8 mouse cellular contexts compared by ENCODE assay signal in genomic region chr8:119557821-119558602, GRCm38 (mm10). TPM values are rescaled to one million over a fixed set of nuclear protein-coding genes. Genes with fewer than 3 reads are reported as not detected.
A peak's percentile ranks its signal among the peaks of the same experiment; 100 is the strongest.
DNase-seq lines count a peak whose midpoint lies in the region; ATAC-seq and TF ChIP-seq lines count a peak whose summit lies in the region.

No protein-coding gene starts in this region.

- H3K4me1 ChIP-seq in cortical plate, adult 2 months (ENCODE audit: control insufficient read depth, insufficient read depth, low read length), result peaks cover 2% of the 10 kb centered on the region; the same call in 1 of the 2 replicates
- peaks cover 6% of the 10 kb centered on the region for H3K4me1 ChIP-seq in heart, postnatal 0 days (ENCODE audit: control insufficient read depth, insufficient read depth)
- peaks cover 49% of the 10 kb centered on the region for H3K4me1 ChIP-seq in limb, embryonic 15.5 days
- peaks cover 35% of the 10 kb centered on the region for H3K4me1 ChIP-seq in midbrain, embryonic 15.5 days

- intact Hi-C loops in gastrocnemius, adult 2 months (cut with DNase I), result loop anchor here (1.0 to 10.0 kb wide), 2 partner anchors 47 to 117 kb away; partner anchors contain the start of gene Taf1c

- H3K36me3 ChIP-seq in heart, postnatal 0 days (replicated peaks; ENCODE audit: control insufficient read depth, insufficient read depth, low read length), result peaks cover 10% of the 10 kb centered on the region
- H3K36me3 ChIP-seq in limb, embryonic 15.5 days, result peaks cover 14% of the 10 kb centered on the region
- H3K36me3 ChIP-seq in midbrain, embryonic 15.5 days (replicated peaks), result peaks cover 16% of the 10 kb centered on the region

- no peak for TF ChIP-seq CTCF in gastrocnemius, adult 2 months (IDR thresholded peaks at IDR 0.05)
- TF ChIP-seq CTCF in cortical plate, adult 2 months (IDR thresholded peaks at IDR 0.05; ENCODE audit: extremely low read depth, insufficient read depth, low read length), result no peak
- no peak for TF ChIP-seq CTCF in heart, postnatal 0 days (IDR thresholded peaks at IDR 0.05; ENCODE audit: low read depth)

- H3K9me3 ChIP-seq in heart, postnatal 0 days (replicated peaks; ENCODE audit: control insufficient read depth, low read length), result no peaks in the 10 kb centered on the region
- H3K9me3 ChIP-seq in limb, embryonic 15.5 days, result no peaks in the 10 kb centered on the region
- no peaks in the 10 kb centered on the region for H3K9me3 ChIP-seq in midbrain, embryonic 15.5 days

- H3K4me3 ChIP-seq in gastrocnemius, adult 2 months, result peak overlapping the region; percentile 81
- H3K4me3 ChIP-seq in cortical plate, adult 2 months (ENCODE audit: insufficient read depth, low read length), result peak overlapping the region; percentile 92
- H3K4me3 ChIP-seq in heart, postnatal 0 days (ENCODE audit: low read depth, low read length), result peak overlapping the region; percentile 98
- H3K4me3 ChIP-seq in limb, embryonic 15.5 days, result peak overlapping the region; percentile 81
- peak overlapping the region; percentile 74 for H3K4me3 ChIP-seq in midbrain, embryonic 15.5 days

- TF ChIP-seq POLR2A in cortical plate, adult 2 months (IDR thresholded peaks at IDR 0.05; ENCODE audit: extremely low read depth, insufficient read depth, low read length), result peak; percentile 72; the same call in 1 of the 2 replicates

- ATAC-seq in CD4-positive, CD25-positive, alpha-beta regulatory T cell, adult 4 months, result peak; percentile 71
- peak; percentile 93 for ATAC-seq in heart, postnatal 0 days (ENCODE audit: insufficient read depth, low read depth)
- peak; percentile 89 for ATAC-seq in limb, embryonic 15.5 days (ENCODE audit: insufficient number of reproducible peaks, low FRiP score, low TSS enrichment, low read depth)
- peak; percentile 92 for ATAC-seq in midbrain, embryonic 15.5 days (replicated peaks)

- WGBS in heart, postnatal 0 days, result under 1% methylated on average over 54 of the region's 55 CpGs
- WGBS in limb, embryonic 15.5 days, result 1% methylated on average over 55 of the region's 55 CpGs
- WGBS in midbrain, embryonic 15.5 days, result under 1% methylated on average over 55 of the region's 55 CpGs

- peak overlapping the region; percentile 94 for H3K4me2 ChIP-seq in heart, postnatal 0 days (ENCODE audit: low read depth, low read length)
- peak overlapping the region; percentile 69 for H3K4me2 ChIP-seq in limb, embryonic 15.5 days
- peak overlapping the region; percentile 76 for H3K4me2 ChIP-seq in midbrain, embryonic 15.5 days

- H3K27ac ChIP-seq in gastrocnemius, adult 2 months, result peak overlapping the region; percentile 98
- peak overlapping the region; percentile 88 for H3K27ac ChIP-seq in cortical plate, adult 2 months (ENCODE audit: insufficient read depth, low read length)
- peak overlapping the region; percentile 94 for H3K27ac ChIP-seq in heart, postnatal 0 days (ENCODE audit: low read depth)
- H3K27ac ChIP-seq in limb, embryonic 15.5 days, result peak overlapping the region; percentile 95
- peak overlapping the region; percentile 95 for H3K27ac ChIP-seq in midbrain, embryonic 15.5 days

- peak overlapping the region; percentile 91 for H3K9ac ChIP-seq in heart, postnatal 0 days (replicated peaks; ENCODE audit: low read depth, low read length)
- H3K9ac ChIP-seq in limb, embryonic 15.5 days, result peak overlapping the region; percentile 77
- H3K9ac ChIP-seq in midbrain, embryonic 15.5 days, result peak overlapping the region; percentile 79

- peak; percentile 91 for DNase-seq in gastrocnemius, adult 2 months
- DNase-seq in gastrocnemius, adult 8-10 months (ENCODE audit: low spot score in 2 of 2), result no peak
- DNase-seq in heart, postnatal 0 days (ENCODE audit: low spot score), result peak; percentile 73
- DNase-seq in right cerebral cortex, postnatal 25 days, result no peak

- no peak for TF ChIP-seq EP300 in heart, postnatal 0 days (IDR thresholded peaks at IDR 0.05; ENCODE audit: low read depth)

- H3K27me3 ChIP-seq in heart, postnatal 0 days (ENCODE audit: control insufficient read depth, insufficient read depth, low read length), result no peaks in the 10 kb centered on the region
- no peaks in the 10 kb centered on the region for H3K27me3 ChIP-seq in limb, embryonic 15.5 days
- no peaks in the 10 kb centered on the region for H3K27me3 ChIP-seq in midbrain, embryonic 15.5 days (replicated peaks)

RNA-seq across cellular contexts. Expression of gene Mbtps1, which starts 0.5 kb away (rescaled TPM):
- total RNA-seq in gastrocnemius, adult 2 months (2021), result 10 to 100 TPM; 28.6 to 28.7 TPM
- 10 to 100 TPM; 18.1 to 24.4 (median 22.5) TPM for total RNA-seq in gastrocnemius, adult 8-10 months (2022)
- 10 to 100 TPM; 45.9 to 90.2 TPM for polyA plus RNA-seq in CD4-positive, CD25-positive, alpha-beta regulatory T cell, adult 4 months (2017; shearing (Covaris generic))
- 63.1 and 66.1 TPM in 2 replicates for polyA plus RNA-seq in cortical plate, adult 2 months (2012; rRNA removed)
- 62.1 and 68.7 TPM in 2 replicates for total RNA-seq in heart, postnatal 0 days (2014; rRNA removed; ENCODE audit: low replicate concordance)
- polyA plus RNA-seq in heart, postnatal 0 days (2015; fragmentation: Nextera tagmentation; extraction: Ambion mirVana), result 36.9 and 37.1 TPM in 2 replicates
- 122 and 126 TPM in 2 replicates for polyA plus RNA-seq in limb, embryonic 15.5 days (2015; fragmentation: Nextera tagmentation; extraction: Ambion mirVana)
- polyA plus RNA-seq in midbrain, embryonic 15.5 days (2015; fragmentation: Nextera tagmentation; extraction: Ambion mirVana), result 59.5 and 61.1 TPM in 2 replicates

RNA-seq across cellular contexts. Expression of gene Hsdl1, which starts 17.0 kb away (rescaled TPM):
- total RNA-seq in gastrocnemius, adult 2 months (2021), result 10 to 100 TPM; 15.9 to 16.6 TPM
- total RNA-seq in gastrocnemius, adult 8-10 months (2022), result 10 to 100 TPM; 16.1 to 21.1 (median 17.4) TPM
- polyA plus RNA-seq in CD4-positive, CD25-positive, alpha-beta regulatory T cell, adult 4 months (2017; shearing (Covaris generic)), result 10 to 100 TPM; 68.3 to 83.5 TPM
- polyA plus RNA-seq in cortical plate, adult 2 months (2012; rRNA removed), result 31.1 and 32.2 TPM in 2 replicates
- total RNA-seq in heart, postnatal 0 days (2014; rRNA removed; ENCODE audit: low replicate concordance), result 25.0 and 36.3 TPM in 2 replicates
- 20.6 and 21.2 TPM in 2 replicates for polyA plus RNA-seq in heart, postnatal 0 days (2015; fragmentation: Nextera tagmentation; extraction: Ambion mirVana)
- 31.7 and 33.2 TPM in 2 replicates for polyA plus RNA-seq in limb, embryonic 15.5 days (2015; fragmentation: Nextera tagmentation; extraction: Ambion mirVana)
- polyA plus RNA-seq in midbrain, embryonic 15.5 days (2015; fragmentation: Nextera tagmentation; extraction: Ambion mirVana), result 212 and 213 TPM in 2 replicates

RNA-seq across cellular contexts. Expression of gene Dnaaf1, which starts 17.0 kb away (rescaled TPM):
- not detected for total RNA-seq in gastrocnemius, adult 2 months (2021)
- total RNA-seq in gastrocnemius, adult 8-10 months (2022), result not detected
- not detected for polyA plus RNA-seq in CD4-positive, CD25-positive, alpha-beta regulatory T cell, adult 4 months (2017; shearing (Covaris generic))
- polyA plus RNA-seq in cortical plate, adult 2 months (2012; rRNA removed), result 0.21 and 0.44 TPM in 2 replicates
- total RNA-seq in heart, postnatal 0 days (2014; rRNA removed; ENCODE audit: low replicate concordance), result not detected in 2 replicates
- 0.07 and 0.41 TPM in 2 replicates for polyA plus RNA-seq in heart, postnatal 0 days (2015; fragmentation: Nextera tagmentation; extraction: Ambion mirVana)
- polyA plus RNA-seq in limb, embryonic 15.5 days (2015; fragmentation: Nextera tagmentation; extraction: Ambion mirVana), result 0.06 and 0.09 TPM in 2 replicates
- polyA plus RNA-seq in midbrain, embryonic 15.5 days (2015; fragmentation: Nextera tagmentation; extraction: Ambion mirVana), result 0.54 and 0.55 TPM in 2 replicates

RNA-seq across cellular contexts. Expression of gene Taf1c, which starts 47.0 kb away (rescaled TPM):
- total RNA-seq in gastrocnemius, adult 2 months (2021), result 1 to 10 TPM; 5.2 to 6.6 TPM
- total RNA-seq in gastrocnemius, adult 8-10 months (2022), result 1 to 10 TPM; 5.2 to 8.0 (median 6.9) TPM
- 10 to 100 TPM; 13.3 to 17.1 TPM for polyA plus RNA-seq in CD4-positive, CD25-positive, alpha-beta regulatory T cell, adult 4 months (2017; shearing (Covaris generic))
- 15.8 and 16.6 TPM in 2 replicates for polyA plus RNA-seq in cortical plate, adult 2 months (2012; rRNA removed)
- total RNA-seq in heart, postnatal 0 days (2014; rRNA removed; ENCODE audit: low replicate concordance), result 5.3 and 5.6 TPM in 2 replicates
- polyA plus RNA-seq in heart, postnatal 0 days (2015; fragmentation: Nextera tagmentation; extraction: Ambion mirVana), result 3.4 and 3.7 TPM in 2 replicates
- polyA plus RNA-seq in limb, embryonic 15.5 days (2015; fragmentation: Nextera tagmentation; extraction: Ambion mirVana), result 11.4 and 11.7 TPM in 2 replicates
- 16.6 and 17.7 TPM in 2 replicates for polyA plus RNA-seq in midbrain, embryonic 15.5 days (2015; fragmentation: Nextera tagmentation; extraction: Ambion mirVana)

RNA-seq across cellular contexts. Expression of gene Adad2, which starts 54.5 kb away (rescaled TPM):
- not detected for total RNA-seq in gastrocnemius, adult 2 months (2021)
- not detected for total RNA-seq in gastrocnemius, adult 8-10 months (2022)
- polyA plus RNA-seq in CD4-positive, CD25-positive, alpha-beta regulatory T cell, adult 4 months (2017; shearing (Covaris generic)), result not detected
- 0.08 and 0.23 TPM in 2 replicates for polyA plus RNA-seq in cortical plate, adult 2 months (2012; rRNA removed)
- total RNA-seq in heart, postnatal 0 days (2014; rRNA removed; ENCODE audit: low replicate concordance), result not detected in 2 replicates
- polyA plus RNA-seq in heart, postnatal 0 days (2015; fragmentation: Nextera tagmentation; extraction: Ambion mirVana), result not detected in 2 replicates
- polyA plus RNA-seq in limb, embryonic 15.5 days (2015; fragmentation: Nextera tagmentation; extraction: Ambion mirVana), result 0.08 TPM in 1 of 2 replicates, not detected in the other
- polyA plus RNA-seq in midbrain, embryonic 15.5 days (2015; fragmentation: Nextera tagmentation; extraction: Ambion mirVana), result 0.23 and 0.31 TPM in 2 replicates

Comparison
In these comparisons a context has a peak if more than half of its experiments do, and no peak if none do; other contexts are left out.
1. DNase-seq: peak in gastrocnemius, adult 2 months (single experiment) and heart, postnatal 0 days (single experiment); none in gastrocnemius, adult 8-10 months (0 of 2) and right cerebral cortex, postnatal 25 days (single experiment).
2. Peak in every context shown above with its lines, with median percentiles within 50 percentile points of each other: H3K27ac ChIP-seq, H3K4me3 ChIP-seq, ATAC-seq, H3K4me2 ChIP-seq and H3K9ac ChIP-seq.